Mouse (Mus musculus) heart, embryonic 10.5 days (tissue): ENCODE data around the gene Rnase9. TPM values are rescaled to one million over a fixed set of nuclear protein-coding genes. Genes with fewer than 3 reads are reported as not detected.

Source experiments
- DNase-seq: peaks from one replicate; pipeline ENCODE4 v3.0.0-alpha.2; 2017; ENCODE audit warnings: low spot score
- H3K27ac ChIP-seq: fragments of 300-500 bp; sonication (generic); 2 replicates; pipeline ENCODE4 v1.5.1; 2016; ENCODE audit warnings: mild to moderate bottlenecking
- H3K27me3 ChIP-seq: fragments of 300-500 bp; sonication (generic); 2 replicates; pipeline ENCODE4 v1.6.1; 2016; ENCODE audit warnings: mild to moderate bottlenecking; ENCODE audit not compliant: poor library complexity, insufficient read depth, severe bottlenecking
- H3K36me3 ChIP-seq: fragments of 300-500 bp; sonication (generic); 2 replicates; pipeline ENCODE4 v1.6.1; 2016; ENCODE audit warnings: mild to moderate bottlenecking, moderate library complexity
- H3K4me1 ChIP-seq: fragments of 300-500 bp; sonication (generic); 2 replicates; pipeline ENCODE4 v1.6.1; 2016; ENCODE audit warnings: mild to moderate bottlenecking
- H3K4me3 ChIP-seq: fragments of 300-500 bp; sonication (generic); 2 replicates; pipeline ENCODE4 v1.5.1; 2016; ENCODE audit warnings: mild to moderate bottlenecking, moderate library complexity
- H3K9me3 ChIP-seq: fragments of 300-500 bp; sonication (generic); 2 replicates; pipeline ENCODE4 v1.6.1; 2016; ENCODE audit warnings: mild to moderate bottlenecking, moderate library complexity
- WGBS: fragments of 180-500 bp; shearing (Covaris S2); methylation state at CpG from one replicate; pipeline ENCODE4 v1.1.7; 2016; 5-methylcytosine and 5-hydroxymethylcytosine counted together
- polyA plus RNA-seq: library from polyadenylated mRNA; unstranded; fragments of >200 nt; fragmentation: Nextera tagmentation; extraction: Ambion mirVana; gene quantifications from 2 replicates; pipeline ENCODE4 v1.2.1, GENCODE M21; 2016

Gene Rnase9
- polyA plus RNA-seq, 1 experiment from 2014 or later: not detected

DNA sequence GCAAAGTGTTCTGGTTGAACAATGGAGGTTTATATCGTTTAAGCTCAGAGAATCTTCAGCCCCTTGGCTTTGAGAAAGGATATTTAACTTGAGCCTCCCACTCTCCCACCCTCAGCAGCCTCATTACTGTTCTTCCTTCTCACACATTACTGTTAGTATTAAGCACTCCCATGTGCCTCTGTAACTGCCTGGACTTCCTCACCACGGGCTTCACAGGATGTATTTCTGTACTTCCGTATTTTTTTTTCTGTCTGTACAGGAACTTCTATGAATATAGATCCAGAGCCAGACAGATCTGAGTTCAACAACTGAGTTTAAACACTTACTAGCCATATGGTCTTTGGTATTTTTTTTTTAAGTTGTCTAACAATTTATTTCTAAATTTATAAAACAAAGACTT lies 44.6 kb downstream of the Rnase9 start:
- no peak overlapping the region for H3K4me3 ChIP-seq
- no peaks in the 10 kb centered on the region for H3K9me3 ChIP-seq
- no peak overlapping the region for H3K27ac ChIP-seq
- no peaks in the 10 kb centered on the region for H3K27me3 ChIP-seq
- no peak for DNase-seq
- WGBS: 67% methylated on average over 3 of the region's 3 CpGs
- H3K36me3 ChIP-seq: no peaks in the 10 kb centered on the region
- H3K4me1 ChIP-seq: no peaks in the 10 kb centered on the region

GRCm38 (mm10) chr14:50991037-50991436 lies 50.6 kb downstream of the Rnase9 start:
- Histone ChIP-seq H3K36me3 (no peaks in the 10 kb centered on the region), H3K27ac (no peak overlapping the region), H3K4me1 (no peaks in the 10 kb centered on the region), H3K27me3 (no peaks in the 10 kb centered on the region), H3K4me3 (no peak overlapping the region), H3K9me3 (no peaks in the 10 kb centered on the region)
- no peak for DNase-seq
- 84% methylated on average over 3 of the region's 3 CpGs for WGBS

Other genes with a start within 250 kb of the Rnase9 start
- not detected in 2 replicates for gene Ccnb1ip1, start 234.1 kb downstream of the Rnase9 start, polyA plus RNA-seq
- 46.1 and 50.0 TPM in 2 replicates for gene Parp2, start 234.0 kb downstream of the Rnase9 start, polyA plus RNA-seq
- gene Tep1, start 171.3 kb downstream of the Rnase9 start, polyA plus RNA-seq: 4.6 and 6.2 TPM in 2 replicates
- 0.19 TPM in 1 of 2 replicates, not detected in the other for gene Klhl33, start 144.4 kb downstream of the Rnase9 start, polyA plus RNA-seq
- gene Osgep, start 117.0 kb downstream of the Rnase9 start, polyA plus RNA-seq: 132 and 145 TPM in 2 replicates
- 220 and 306 TPM in 2 replicates for gene Apex1, start 116.9 kb downstream of the Rnase9 start, polyA plus RNA-seq
- gene Pip4p1, start 111.0 kb downstream of the Rnase9 start, polyA plus RNA-seq: 36.1 and 44.7 TPM in 2 replicates
- gene Pnp, start 110.8 kb downstream of the Rnase9 start, polyA plus RNA-seq: 44.3 and 63.0 TPM in 2 replicates
- not detected in 2 replicates for gene Gm49342, start 97.4 kb downstream of the Rnase9 start, polyA plus RNA-seq
- 0.34 TPM in 1 of 2 replicates, not detected in the other for gene Pnp2, start 85.9 kb downstream of the Rnase9 start, polyA plus RNA-seq
- gene Rnase10, start 34.1 kb downstream of the Rnase9 start, polyA plus RNA-seq: 0.11 and 0.31 TPM in 2 replicates
- not detected in 2 replicates for gene Rnase11, start 8.3 kb upstream of the Rnase9 start, polyA plus RNA-seq
- gene Rnase12, start 15.8 kb upstream of the Rnase9 start, polyA plus RNA-seq: 0.28 and 0.53 TPM in 2 replicates
- not detected in 2 replicates for gene Olfr750, start 32.6 kb upstream of the Rnase9 start, polyA plus RNA-seq
- 6.3 and 8.9 TPM in 2 replicates for gene Rnase4, start 49.2 kb upstream of the Rnase9 start, polyA plus RNA-seq
- 1.8 and 3.0 TPM in 2 replicates for gene Ang, start 49.3 kb upstream of the Rnase9 start, polyA plus RNA-seq
- 0.13 TPM in 1 of 2 replicates, not detected in the other for gene Eddm3b, start 72.6 kb upstream of the Rnase9 start, polyA plus RNA-seq
- gene Rnase6, start 82.0 kb upstream of the Rnase9 start, polyA plus RNA-seq: 0.14 and 0.87 TPM in 2 replicates
- gene Rnase1, start 104.9 kb upstream of the Rnase9 start, polyA plus RNA-seq: not detected in 2 replicates
- gene Rnase2b, start 120.4 kb upstream of the Rnase9 start, polyA plus RNA-seq: not detected in 2 replicates
- gene Ang2, start 157.3 kb upstream of the Rnase9 start, polyA plus RNA-seq: not detected in 2 replicates
- gene Ear14, start 161.5 kb upstream of the Rnase9 start, polyA plus RNA-seq: not detected in 2 replicates
- gene Rnase2a, start 214.2 kb upstream of the Rnase9 start, polyA plus RNA-seq: not detected in 2 replicates